Mouse (Mus musculus) cerebellum, postnatal 36 days (tissue): ENCODE results near the gene Kcnh1.

Experiments
- DNase-seq, 2 experiments: peaks; one replicate each; pipeline ENCODE4 v3.0.0; 2021 to 2022; ENCODE audit warnings: mixed read lengths in 2 of 2

Kcnh1 gene

DNA sequence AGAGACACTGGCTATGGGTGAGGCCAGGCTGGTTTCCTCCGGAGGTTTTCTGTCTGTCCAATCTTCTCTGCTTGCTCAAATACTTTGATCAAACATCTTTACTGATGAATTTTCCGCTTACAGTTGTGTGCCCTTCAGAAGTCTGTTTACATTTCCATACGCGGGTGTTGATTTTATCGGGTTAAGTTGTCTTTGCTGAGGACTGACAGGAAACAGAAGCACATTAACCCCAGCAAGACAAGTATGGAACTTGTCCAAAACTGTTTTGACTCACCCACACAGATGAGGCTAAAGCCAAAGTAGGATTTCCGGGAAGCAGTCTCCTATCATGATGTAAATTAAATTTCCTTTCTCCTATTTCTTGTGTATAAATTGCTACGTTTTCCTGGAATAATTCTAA lies 286.1 kb downstream of the Kcnh1 start:
- no peak for DNase-seq

DNA sequence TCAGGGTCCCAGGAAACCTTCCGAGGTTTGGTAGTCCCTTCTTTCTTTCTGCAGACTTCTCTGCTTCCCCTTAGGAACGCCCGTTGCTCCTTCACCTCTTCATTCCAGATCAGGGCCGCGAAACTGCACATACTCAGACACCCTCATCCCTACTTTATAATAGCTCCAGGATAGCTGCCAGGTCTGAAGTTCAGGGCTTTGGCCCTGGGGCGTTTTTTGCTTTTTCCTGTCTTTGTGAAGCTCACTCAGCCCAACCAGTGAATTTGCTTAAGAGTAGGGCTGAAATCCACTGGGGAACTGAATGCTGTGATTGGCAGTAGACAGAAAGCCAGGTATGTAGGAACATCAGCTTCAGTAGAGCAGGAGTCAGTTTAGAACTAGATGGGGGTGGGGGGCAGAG lies 287.0 kb downstream of the Kcnh1 start:
- DNase-seq, result no peak

DNA sequence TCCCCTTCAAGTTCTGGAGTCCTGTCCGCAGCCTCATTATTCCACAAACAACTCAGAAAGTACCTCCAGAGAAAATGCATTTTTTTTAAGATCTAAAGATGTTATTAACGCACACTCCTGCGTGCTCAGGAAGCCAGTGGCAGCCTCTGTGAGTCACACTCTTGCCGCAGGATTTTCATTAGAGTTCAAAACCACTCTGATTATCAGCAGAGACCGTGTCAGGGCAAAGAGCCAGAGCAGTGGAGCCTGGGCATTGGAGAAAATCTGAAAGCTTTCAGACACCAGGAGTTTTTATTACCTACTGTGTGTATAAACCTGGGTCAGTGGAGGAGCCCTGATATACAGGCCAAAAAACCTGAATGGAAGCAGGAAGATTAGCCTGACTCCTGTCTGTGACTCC lies 287.6 kb downstream of the Kcnh1 start:
- DNase-seq, result no peak

DNA sequence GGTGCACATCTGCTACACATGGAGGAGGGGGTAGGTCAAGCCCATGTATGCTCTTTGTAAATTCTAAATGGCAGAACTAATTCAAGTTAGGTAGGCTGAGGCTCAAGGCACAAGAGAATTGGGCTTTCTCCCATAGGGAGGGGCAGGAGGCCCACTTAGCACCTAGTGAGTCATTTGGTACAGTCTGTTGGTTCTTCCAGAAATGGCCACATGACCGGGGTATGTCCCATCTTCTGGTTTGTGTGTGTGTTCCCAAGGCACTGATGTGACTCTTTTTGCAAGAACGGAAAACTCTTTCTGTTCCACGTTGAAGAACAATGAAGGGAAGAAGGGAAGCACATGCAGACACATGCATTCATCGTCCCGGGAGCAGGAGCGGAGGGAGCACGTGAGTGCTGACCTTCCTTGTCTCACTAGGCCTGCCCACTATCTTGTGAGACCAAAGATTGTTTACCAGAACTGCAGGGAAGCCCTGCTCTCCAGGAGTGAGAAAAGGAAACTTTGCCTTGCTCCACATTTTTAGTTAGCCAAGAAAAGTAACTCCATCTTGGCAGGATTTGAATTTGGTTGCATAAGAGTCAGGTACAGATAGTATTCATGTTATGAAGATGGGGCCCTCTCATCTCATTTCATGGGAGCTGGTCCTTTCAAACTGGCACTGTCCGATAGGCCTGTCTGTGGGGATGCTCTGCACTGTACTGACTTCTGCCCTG lies 289.7 kb downstream of the Kcnh1 start:
- DNase-seq, result no peak

DNA sequence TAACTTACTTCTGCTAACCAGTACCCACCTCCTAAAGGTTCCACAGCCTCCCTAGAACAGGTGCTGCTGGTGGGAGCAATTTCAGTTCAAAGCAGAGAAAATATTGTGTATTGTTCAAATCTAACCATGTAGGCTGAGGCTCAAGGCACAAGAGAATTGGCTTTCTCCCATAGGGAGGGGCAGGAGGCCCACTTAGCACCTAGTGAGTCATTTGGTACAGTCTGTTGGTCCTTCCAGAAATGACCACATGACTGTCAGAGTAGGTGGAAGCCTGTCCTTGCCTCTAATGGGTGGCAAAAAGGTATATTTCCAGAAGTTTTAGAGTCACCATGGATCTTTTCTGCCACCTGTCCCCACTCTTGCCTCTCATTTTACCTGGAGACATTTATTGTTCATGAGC lies 290.9 kb downstream of the Kcnh1 start:
- DNase-seq, result no peak

DNA sequence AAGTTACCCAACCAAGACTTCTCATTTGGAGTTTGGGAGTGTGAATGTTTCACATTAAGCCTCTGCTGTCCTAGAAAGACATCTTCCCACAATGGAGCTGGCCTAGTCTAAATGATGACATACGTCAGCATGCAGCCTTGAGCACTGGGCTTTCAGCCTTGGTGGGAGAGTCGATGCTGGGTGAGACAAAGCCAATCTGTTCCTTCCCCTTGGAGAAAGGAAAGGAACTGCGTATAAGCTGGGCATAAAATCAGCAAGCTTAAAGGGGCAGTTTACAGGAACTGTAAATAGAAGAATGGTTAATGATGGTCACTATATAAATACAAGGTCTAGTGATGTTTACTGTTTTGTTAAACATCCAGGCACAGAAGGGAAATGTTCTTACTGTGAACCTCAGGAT lies 294.5 kb downstream of the Kcnh1 start:
- no peak for DNase-seq

DNA sequence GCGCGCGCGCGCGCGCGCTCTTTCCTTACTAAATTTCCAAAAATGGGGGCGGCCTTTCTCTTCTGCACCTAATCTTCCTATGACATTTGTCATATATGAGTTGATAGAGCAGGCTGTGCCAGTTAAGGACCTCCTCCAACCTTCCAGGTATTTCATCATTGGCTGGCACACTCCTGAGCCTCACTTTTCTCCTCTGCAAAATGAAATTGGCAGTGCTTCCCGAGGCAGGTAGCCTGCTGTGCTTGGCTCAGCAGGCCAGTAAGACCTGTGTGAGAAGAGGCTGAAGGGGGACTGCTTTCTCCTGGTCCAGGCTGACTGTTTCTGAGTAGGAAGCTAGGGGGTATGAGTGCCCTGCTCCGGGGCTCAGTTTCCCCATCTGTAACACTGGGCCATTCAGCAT lies 297.0 kb downstream of the Kcnh1 start:
- DNase-seq, result peak; percentile 65 to 72

DNA sequence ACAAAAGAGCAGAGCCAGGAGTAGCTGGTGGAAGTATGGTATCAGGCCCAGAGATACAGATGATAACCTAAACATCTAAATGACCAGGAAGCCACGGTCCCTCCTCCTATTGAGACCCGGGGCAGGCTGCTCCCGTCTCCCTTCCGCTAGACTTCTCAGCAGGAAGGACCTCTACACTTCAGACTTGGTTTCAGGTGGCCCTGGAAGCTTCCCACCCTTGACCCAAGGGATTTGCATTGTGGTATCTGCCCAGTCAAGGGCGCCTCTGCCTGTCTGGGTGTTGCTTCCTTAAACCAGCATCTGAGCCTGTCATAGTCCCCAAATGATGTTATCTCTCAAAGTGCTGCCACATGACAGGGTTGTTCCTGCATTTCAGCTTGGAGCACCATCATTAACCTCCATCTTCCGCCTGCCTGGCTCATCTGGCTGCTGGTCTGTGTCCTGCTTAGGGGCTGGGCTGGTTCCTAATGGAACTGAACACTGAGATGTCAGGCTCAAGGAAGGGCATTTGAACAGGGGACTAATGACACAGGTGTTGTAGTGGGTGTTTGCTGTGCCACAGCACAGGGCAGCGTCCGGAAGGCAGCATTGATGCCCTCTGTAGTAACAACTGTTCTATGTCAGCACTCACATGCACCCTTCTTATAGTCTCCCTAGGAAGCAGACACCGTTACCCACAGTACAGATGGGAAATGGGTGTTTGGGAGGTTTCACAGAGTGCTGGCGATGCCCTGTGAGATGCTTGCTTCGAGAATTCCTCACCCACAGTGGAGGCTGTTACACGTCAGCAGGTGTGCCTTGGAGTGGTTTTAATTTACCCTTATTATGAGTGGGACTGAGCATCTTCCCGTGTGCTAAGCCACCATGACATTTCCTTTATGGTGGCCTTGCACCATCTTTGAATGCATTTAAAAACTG lies 299.6 kb downstream of the Kcnh1 start:
- DNase-seq, result no peak

DNA sequence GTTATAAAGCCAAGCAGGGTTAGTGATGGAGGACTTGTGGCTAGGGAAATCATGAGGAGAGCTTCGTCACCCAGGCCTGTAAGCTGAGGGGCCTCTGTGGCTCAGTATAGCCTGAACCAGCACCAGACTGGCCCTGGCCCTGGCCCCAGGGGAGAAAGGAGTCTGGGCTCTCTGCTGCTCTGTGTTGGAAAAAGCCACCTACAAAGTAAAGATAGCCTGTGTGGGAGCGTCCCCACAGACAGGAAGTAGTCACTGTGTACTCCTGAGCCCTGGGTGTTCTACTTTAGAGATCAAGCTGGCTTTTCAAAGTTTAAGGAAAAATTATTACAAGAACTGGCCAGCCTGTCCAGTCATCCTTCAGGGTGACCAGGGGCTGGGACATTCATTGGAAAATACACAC lies 306.9 kb downstream of the Kcnh1 start:
- no peak for DNase-seq

DNA sequence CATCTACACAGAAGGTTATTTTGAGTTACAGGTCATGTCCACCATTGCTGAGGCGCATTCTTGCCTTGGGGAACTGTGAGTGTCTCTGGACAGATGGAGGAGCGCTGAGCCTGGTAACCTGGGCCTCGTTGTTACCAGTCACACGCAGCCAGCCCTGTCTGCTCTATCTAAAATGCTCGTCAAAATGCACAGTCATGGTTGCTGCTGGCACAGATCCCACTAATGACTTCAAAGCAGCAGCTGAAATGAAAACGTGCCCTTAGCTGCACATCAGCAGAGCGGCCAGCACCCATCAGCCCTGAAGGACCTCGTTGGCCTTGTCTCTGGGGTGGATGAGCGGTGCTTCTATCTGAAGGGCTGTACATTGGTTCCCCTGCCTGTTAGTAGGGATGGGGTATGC lies 311.4 kb downstream of the Kcnh1 start:
- peak in 1 of 2 experiments; percentile 25 for DNase-seq

DNA sequence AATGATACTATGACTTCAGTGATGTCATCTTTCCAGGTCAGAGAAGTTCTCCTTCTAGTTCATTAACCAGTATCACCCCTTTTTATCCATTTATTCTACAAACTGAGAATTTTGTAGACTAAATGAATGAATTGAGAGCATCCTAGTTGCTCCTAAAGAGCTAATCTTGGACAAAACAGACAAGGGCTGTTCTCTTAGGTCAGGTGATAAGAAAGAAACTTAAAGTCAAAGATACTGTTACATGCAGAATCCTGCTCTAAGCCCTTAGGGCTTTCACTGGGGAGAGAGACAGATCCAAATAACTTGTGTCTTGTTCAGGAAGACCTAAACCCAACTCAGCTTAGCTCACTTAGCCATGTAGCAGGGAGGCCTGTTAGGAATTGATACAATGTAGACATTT lies 312.3 kb downstream of the Kcnh1 start:
- no peak for DNase-seq

DNA sequence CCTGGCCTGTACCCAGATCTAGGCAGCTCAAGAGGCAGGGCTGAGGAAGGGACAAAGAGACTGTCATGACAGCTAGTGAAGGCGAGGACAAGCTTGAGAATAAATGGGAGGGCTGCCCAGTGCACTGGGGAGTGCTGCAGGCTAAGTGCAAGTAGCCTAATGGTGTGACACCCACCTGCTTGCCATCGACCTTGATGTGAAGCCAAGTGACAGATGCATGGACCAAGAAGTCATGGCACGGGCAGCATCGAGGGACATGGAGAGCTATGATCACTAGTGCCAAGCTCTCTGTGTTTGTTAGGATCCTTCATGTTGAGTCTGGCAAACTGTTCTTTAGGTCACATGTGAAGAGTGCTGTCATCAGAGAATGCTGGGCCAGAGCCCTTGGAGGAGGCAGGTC lies 313.1 kb downstream of the Kcnh1 start:
- DNase-seq, result peak in 1 of 2 experiments; percentile 43

DNA sequence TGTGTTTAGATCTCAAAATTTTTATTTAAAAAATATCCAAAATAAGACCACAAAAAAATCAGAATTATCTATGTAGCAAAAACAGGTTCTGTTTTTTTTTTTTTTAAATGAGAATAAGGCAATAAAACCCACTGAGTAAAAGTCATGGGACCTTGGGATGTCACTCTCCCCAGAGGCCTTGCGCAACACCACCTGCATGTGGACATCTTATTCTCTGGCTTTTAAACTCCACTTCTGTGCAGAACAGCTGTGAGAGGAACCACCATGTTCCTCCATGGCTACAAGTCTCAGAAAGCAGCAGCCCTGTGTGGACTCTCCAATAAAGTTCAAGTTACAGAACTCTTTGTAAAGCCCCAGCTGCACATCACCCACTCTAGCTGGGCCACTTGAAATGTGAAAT lies 322.2 kb downstream of the Kcnh1 start:
- no peak for DNase-seq

DNA sequence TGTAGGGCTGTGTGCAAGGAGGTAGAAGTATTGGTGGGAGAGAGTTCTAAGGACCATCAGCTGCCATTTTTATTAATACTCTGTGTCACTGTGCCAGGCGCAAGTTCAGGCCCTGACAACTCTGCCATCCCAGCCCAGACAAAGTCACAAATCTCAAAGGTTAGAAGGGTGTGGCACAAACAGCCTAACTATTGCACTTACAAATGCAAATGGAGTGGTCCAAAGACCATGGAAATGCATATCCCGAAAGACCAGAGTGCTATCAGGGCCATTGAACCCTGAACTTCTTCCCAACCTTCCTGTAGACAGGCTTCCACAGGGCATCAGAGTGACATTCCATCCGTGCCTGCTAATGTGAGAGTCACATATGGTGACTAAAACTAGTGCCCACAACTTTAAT lies 324.8 kb downstream of the Kcnh1 start:
- DNase-seq, result no peak

DNA sequence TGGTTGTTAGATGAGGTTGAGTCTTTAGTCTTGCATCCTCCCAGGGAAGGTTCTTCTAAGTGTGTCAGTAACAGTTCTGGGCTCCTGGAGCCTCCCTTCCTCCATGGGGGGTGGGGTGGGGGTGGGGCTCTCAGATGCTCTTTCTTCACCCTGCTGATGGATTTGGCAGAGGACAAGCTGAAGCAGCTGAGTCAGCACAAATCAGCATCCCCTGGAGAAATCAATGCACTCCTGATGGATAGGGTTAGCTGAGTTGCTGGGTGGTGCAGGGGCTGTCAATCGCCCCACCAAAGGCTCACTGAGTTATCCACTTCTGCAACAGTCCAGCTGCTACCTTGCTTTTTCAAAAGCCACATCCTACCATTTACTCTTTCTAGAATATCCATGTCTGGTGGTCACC lies 329.1 kb downstream of the Kcnh1 start:
- no peak for DNase-seq

DNA sequence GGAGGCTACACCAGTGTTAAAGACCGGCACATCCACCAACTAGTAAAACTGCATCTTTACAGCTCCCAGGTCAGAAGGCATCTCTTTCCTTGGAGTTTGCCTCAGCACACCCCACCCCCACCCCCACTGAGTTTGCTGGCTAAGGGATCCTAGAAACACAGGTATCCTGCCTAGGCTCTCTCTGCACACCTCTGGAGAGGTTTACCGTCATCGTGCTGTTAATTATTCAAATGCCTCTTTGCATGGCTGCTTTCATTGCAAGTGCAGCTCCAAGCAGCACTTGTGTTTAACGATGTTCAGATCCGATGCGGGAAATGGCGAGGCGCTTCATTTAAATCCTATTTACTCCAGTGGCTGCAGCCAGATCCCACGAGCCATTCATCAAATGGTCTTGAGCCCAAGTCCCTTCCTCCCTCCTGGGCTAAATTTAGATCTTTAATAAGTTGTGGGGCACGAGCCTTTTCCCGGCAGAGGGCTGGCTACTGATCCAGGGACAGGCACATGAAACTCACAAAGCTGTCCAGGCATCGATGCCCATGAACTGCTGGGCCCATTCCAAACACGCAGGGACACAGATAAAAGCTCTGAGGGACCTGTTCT lies 330.4 kb downstream of the Kcnh1 start:
- no peak for DNase-seq

DNA sequence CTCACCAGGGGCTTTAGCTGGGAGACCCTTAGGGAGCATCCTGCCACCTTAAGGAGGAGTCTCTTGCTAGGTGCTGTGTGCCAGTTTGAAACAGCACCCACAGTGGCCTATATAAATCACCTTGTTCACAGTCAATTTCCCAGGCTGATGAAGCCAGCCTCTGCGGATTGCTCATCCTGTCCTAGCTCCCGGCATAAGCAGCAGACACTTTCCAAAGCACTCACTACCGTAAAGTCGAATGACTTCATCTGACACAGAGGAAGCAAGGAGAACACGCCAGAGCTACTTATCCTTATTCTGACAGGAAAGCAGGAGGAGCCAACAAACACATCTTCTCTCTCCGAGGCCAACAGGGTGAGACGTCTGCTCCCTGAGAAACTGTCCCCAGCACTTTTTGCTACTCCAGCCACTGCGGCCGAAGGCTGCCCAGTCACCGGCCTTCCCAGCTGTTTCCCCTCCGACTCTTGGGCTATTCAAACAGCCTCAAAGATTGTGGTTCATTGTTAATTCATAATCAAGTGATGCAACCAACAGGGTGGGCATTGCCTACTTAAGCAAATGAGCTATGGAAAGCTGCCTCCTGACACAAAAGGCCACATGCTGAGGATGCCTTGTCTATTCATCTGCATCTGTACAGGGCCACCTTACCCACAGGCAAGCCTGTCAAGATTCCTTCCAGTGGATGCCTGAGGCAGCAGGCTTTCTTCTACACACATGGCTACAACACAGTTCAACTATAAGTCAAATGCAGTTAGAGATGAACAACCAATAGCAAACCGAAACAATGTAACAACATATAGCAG lies 332.0 kb downstream of the Kcnh1 start:
- DNase-seq, result no peak

DNA sequence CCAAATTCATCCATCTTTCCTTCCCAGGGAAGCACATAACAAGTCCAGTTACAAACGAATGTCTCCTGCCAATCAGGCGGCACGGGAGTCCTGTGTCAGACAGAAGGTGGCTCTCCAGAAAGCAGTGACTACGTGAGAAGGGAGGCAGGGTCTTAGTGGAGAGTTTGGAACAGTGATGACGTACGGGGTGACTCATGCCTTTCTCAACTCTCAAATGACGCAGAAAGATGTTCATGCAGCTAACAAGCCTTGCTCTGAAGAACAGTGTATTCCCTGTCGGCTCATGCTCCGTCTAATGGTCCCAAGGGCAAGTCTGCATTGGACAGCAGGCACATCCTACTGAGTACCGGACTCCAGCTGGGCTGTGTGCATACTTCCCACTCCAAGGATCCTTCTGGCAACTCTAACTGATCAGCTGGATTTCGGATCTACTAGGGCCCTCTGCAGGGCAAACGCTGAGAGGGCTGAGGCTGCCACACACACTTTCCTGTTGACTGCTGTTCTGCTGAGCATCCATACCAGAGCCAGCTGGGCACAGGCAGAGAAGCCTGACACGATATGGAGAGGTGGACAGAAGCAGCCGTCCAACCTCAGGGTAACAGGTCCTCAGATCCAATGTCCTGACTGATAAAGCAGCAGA lies 335.3 kb downstream of the Kcnh1 start:
- DNase-seq, result peak in 1 of 2 experiments; percentile 28

DNA sequence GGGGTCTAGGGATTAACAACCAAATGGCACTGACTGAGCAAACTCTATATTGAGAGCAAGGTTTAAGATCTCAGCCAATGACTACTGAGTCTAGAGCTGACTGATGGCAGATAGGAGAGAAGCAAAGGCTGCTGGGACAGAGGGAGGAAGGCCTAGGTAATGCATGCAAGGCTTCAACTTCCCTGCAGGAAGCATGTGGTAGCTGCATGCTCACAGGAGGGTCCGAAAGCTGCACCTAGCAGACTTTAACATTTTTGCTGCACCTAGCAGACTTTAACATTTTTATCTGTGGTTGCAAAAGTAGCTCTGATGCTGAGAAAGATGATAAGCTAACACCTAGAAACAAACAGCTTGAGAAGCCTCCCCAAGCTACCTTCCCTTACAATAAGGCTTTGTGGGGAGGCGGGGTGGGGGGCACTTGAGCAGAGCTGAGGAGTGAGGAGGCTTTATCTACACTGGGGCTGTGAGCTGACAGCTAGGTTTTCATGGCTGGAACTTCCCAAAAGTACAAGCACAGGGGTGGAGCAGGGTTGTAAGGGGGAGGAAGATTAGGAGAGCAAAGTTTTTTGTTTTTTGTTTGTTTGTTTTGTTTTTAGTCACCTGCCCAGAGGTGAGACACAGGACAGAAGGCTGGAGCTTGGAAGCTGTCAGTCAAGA lies 341.0 kb downstream of the Kcnh1 start:
- no peak for DNase-seq

DNA sequence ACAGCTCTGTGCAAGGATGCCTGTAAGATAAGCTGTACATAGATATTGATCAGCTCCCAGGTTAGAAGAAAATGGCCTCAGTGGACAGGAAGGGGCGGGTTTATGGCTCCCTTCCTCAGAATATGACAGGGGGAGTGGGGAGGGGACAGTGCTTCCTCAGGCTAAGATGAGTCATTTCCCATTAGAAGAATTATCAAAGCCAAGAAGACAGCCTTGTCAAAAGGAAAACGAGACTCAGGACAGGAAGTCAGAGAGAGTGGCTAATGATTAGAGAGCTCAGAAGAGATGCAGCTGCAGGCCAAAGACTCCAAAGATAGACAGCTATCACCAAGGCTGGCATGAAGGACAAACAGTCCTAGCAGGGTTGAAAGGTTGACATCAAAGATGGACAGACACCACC lies 341.6 kb downstream of the Kcnh1 start:
- DNase-seq, result no peak

DNA sequence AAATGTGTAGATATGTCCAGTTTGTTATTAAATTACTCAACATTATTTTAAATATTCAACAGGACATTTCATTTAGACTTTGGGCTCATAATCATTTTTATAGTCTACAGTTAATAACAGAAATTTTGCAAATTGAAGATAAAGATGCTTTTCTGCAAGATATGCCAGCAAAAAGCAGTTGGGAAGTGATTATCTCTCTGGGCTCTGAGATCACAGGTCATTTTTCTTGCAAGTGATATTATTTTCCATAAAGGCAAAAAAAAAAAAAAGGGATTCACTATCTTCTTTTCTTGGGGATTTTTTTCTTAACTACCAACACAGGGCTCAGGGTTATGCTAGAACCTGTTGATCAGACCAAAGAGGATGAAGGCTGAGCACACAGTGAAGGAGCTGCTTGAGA lies 342.4 kb downstream of the Kcnh1 start:
- DNase-seq, result no peak

DNA sequence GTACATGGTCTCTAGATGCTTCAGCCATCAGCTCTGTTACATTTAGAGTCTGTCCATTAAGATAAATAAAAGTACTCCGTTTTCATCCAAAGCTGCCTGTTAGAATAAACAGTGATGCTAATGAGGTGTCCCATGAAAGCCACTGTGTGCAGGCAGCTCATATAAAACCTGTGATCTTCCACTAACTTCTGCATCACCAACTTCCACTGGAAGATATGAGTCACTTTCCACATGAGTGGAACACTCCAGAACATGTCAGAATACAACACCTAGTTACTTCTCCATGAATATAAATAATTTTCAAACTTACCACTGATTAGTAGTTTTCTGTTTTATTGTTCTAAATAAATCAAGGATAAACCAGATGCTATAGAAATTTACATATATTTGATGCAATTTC lies 345.9 kb downstream of the Kcnh1 start:
- no peak for DNase-seq
